Mouse (Mus musculus) layer of hippocampus, adult 9-10 months (tissue): ENCODE data around the gene Npnt.

Experiments used
- DNase-seq: peaks from one replicate; pipeline ENCODE4 v3.0.0; 2022; ENCODE audit warnings: low spot score

The Npnt gene

GRCm38 (mm10) chr3:132892481-132892880 lies 57.6 kb downstream of the Npnt start:
- no peak for DNase-seq

DNA sequence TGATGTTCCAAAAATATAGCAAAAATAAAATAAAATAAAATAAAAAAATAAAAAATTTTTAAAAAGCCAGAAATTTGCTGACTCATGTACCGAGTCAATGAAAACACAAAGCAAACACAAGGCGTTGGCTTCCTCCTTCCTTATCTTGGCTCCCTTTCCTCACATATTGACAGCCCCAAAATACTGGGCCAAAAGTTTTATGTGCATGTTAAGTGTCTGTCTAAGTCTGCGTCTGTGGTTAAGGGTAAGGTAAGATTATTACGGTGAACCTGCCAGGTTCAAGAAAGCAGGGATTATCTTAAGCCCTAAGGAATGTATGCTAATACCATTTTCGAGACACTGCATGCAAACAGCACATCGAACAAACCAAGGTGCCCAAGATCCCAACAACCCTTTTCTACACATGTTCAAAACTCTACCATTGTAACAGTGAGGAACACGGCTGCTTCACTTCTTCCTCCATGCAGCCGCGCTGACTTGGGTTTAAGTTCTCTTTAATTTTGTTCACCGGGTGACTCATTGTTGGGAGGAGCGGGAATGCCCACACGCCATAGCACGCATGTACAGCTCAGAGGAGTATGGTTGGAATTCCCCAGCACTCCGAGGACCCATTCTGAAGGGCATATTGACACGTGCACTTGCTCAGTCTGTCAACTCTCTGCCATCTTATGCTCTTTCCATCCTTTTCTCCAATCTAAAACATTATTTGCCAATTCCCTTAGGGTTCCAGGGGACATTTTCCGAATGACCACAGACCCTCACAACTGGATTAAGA lies 62.8 kb downstream of the Npnt start:
- no peak for DNase-seq

GRCm38 (mm10) chr3:132886419-132887050 lies 63.6 kb downstream of the Npnt start:
- no peak for DNase-seq

DNA sequence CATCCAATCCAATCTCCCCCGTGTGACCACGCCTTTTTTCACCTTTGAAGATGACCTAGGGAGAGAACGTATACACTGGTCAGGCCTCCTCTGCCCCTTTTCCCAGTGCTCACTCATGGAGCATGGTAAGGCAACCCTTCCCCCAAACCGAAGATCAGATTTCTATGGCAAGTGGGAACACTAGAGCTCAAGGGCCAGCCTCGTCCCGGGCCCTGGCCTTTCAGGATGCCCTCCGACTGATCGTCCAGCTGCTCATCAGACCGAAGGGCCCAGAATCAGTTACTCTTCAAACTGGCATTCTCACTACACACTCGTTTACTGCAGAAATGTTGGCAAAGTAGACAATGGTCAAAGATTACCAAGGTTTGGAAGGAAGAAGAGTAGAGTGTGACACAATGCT lies 65.6 kb downstream of the Npnt start:
- DNase-seq = no peak

DNA sequence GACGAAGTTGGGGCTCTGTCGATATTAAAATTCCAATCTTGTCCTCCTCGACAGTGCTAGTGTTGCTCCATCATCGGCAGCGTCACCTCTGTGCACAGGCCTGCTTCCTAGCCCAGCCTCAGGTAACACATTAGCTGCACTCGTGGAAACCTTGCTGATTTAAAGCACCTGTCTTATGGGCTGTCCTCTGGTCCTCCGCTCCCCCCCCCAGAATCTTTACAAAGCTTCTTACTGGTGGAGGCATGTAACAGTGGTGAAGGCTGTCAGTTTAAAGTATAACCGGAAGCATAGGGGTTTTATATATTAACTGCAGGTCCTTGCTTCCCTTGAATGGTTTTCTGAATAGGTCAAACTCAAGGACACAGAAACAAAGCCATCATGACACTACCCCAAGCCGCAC lies 66.8 kb downstream of the Npnt start:
- no peak for DNase-seq

GRCm38 (mm10) chr3:132880826-132881225 lies 69.3 kb downstream of the Npnt start:
- no peak for DNase-seq

DNA sequence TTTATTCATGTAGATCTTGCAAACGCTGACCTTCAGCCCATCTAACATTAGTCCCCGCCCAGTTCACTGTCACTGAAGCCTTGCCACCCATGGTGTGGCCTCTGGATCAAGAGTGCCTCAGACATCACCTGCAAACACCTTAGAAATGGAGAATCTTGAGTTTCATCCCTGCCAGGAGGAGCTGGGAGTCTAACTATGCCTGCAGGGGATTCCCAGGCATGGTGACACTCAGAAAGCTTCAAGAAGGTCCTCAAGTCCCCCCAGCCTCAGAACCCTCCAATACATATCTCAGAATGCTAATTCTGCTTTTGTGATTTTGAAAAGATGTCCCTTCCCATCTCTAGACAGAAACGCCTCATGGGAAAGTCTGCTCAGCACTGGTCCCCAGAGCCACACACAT lies 69.7 kb downstream of the Npnt start:
- no peak for DNase-seq

DNA sequence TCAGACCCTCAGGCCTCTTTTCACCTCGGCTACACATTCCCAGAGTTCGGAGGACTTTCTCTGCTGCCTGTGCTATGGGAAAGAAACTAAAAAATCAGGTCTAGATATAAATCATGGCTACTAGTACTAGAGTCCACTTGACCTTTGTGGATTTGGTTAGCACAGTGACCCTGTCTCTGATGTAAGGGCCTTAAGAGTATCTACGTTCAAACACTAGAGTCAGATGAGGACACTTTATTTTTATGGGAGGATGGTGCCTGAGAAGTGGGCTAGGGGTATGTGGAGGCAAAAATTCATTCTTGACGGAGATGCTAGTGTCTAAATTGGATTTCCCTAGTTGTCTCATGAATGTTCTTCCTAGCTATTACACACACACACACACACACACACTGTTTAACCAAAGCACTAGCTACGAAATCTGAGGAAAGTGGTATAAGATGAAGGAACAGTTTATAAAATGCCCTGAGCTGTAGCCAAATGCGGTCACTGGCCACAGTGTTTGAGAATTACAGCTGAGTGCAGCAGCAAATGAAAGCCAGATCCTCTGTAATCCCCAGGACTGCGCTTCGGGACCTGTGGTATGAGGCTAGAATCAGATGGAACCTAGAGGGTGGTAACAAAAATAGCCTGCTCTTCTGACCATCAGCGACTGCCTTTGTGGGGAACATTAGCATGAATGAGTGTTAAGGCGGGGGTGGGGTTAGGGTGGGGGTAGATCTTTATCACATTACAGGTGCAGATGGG lies 73.0 kb downstream of the Npnt start:
- no peak for DNase-seq

DNA sequence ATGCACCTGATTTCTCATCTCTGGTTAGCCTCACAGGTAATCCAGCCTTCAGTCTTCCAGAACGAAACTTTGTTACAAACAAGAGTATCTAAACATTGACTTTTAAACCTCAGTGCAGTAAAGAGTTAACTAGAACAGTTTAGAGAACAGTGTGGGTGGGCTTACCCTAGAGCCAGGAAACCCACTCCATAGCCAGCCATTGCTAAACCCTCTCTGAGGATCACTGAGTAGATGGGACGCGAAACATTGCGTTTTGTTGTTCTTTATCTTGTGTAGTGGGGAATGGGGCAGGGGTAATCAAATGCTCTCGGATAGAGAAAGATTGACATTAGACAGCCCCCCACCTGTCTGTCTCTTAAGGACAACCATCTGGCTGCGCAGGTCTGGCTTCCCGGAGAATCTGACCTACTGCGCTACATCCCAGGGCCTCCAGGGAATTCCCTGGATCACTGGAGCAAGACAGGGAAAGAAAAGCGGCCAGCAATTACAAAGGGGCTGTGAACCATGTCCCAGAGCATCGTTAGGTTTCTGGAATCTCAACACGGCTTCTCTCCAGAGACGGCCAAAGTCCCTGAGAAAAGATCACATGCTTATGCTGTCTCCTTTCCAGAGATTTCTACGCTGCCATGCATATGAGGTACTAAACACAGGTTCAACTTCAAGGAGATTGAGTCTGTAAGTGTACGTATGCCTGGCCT lies 73.9 kb downstream of the Npnt start:
- no peak for DNase-seq

GRCm38 (mm10) chr3:132873251-132873650 lies 76.8 kb downstream of the Npnt start:
- no peak for DNase-seq

GRCm38 (mm10) chr3:132871318-132871904 lies 78.7 kb downstream of the Npnt start:
- DNase-seq = no peak

DNA sequence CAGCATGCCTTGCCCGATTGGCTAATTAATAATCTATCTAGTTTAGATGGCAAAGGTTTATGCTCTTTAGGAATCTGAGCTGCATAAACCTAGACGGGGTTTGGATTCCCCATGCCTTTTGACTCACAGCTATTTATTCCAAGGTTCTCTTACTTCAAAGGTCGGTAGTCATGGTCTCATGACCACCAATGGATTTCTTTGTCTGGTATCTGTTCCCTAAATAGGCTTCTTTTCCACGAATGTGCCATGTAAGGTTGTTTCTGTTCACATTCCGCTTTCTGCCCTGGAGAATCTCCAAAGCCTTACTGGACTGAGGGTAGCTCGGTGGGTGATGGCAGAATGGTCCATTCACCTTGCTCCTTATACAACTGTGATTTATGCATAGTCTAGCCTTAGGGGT lies 80.0 kb downstream of the Npnt start:
- no peak for DNase-seq

GRCm38 (mm10) chr3:132868838-132869237 lies 81.3 kb downstream of the Npnt start:
- DNase-seq = no peak

DNA sequence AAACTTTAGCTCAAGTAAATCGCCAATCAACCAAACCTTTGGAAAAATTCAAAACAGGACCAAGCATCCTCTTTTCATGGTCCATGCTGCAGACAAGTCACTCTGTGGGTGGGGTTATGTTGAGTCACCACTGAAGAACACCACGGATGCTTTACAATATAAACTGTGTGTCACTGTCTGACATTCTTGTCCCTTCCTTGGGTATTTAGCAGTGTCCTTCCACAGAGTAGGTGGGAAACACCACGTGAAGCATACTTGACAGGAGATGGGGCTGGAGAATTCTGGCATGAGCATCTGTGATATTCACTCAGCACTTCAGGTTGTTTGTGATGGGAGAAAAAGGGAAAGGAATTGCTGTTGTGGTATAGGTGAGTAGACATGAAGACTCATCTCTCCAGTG lies 83.1 kb downstream of the Npnt start:
- DNase-seq = no peak

DNA sequence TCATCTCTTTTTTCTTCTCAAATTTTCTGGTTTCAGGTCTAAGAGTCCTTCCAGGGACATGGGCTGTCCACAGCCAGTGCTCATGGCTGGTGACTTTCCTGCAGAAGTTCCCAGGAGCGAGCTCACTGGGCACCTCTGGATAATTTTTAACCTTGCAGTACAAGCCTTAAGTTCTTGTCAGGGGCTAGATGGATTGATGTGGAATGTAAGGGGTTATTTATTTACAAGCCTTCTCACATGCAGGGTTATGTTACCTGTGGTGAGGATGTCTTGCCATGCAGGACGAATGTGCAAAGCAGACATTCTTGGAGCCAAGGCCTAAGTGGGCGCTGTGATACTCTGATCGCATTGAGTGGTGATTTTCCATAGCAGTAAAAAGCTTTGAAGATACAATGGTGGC lies 84.5 kb downstream of the Npnt start:
- DNase-seq = no peak

GRCm38 (mm10) chr3:132864986-132865385 lies 85.1 kb downstream of the Npnt start:
- DNase-seq = no peak

- no peak for DNase-seq
Observed at GRCm38 (mm10) chr3:132864329-132864919, 85.7 kb downstream of the Npnt start.

- DNase-seq = no peak
Observed at GRCm38 (mm10) chr3:132863843-132864242, 86.2 kb downstream of the Npnt start.

- DNase-seq = no peak
Observed at GRCm38 (mm10) chr3:132860796-132861195, 89.3 kb downstream of the Npnt start.

GRCm38 (mm10) chr3:132859573-132859972 lies 90.5 kb downstream of the Npnt start:
- DNase-seq = no peak

DNA sequence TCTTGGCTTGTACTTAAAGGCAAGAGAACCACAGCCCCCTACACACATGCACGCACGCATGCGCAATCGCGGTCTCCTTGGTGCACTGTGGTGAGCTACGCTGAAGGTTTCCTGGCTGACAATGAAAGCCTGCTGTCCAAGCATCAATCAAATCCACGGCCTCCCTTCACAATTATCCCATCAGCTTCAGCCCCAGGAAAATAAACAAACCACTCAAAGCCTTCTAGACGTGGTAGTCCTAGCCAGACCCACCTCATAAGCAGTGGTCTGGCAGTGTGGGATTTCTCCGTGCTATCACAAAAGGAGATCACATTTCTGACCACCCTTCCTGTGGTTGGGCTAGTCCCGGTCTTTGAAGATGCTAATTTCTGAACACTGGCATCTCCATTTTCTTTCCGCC lies 91.2 kb downstream of the Npnt start:
- DNase-seq = no peak

DNA sequence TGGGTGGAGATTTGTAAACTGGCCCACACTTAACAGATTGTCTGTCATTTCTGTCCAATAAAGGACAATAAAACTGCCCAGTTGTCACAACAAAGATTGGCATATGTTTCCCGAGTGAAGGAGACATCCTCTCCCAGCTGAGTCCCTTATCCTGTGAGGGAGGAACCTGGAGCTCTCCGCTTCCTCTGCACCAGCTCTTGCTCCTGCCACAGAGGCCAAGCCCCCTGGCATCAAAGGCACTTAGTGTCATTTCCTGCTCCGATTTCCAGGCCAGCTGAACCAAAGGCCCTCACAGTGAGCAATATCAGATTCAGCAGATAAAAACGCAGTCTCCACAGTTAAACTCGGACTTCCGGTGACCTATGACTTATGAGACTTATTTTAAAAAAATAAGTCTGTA lies 93.4 kb downstream of the Npnt start:
- DNase-seq = no peak
